Mouse (Mus musculus): ENCODE measurements around the gene Evx1. TPM values are rescaled to one million over a fixed set of nuclear protein-coding genes. Genes with fewer than 3 reads are reported as not detected.
"Not testable (repeated sequence)": the region's sequence is repeated elsewhere in the genome, so short reads cannot be mapped to it uniquely, and the experiment has no call there.

Evx1 gene
- total RNA-seq, 2 experiments from 2014 or later: not detected

DNA sequence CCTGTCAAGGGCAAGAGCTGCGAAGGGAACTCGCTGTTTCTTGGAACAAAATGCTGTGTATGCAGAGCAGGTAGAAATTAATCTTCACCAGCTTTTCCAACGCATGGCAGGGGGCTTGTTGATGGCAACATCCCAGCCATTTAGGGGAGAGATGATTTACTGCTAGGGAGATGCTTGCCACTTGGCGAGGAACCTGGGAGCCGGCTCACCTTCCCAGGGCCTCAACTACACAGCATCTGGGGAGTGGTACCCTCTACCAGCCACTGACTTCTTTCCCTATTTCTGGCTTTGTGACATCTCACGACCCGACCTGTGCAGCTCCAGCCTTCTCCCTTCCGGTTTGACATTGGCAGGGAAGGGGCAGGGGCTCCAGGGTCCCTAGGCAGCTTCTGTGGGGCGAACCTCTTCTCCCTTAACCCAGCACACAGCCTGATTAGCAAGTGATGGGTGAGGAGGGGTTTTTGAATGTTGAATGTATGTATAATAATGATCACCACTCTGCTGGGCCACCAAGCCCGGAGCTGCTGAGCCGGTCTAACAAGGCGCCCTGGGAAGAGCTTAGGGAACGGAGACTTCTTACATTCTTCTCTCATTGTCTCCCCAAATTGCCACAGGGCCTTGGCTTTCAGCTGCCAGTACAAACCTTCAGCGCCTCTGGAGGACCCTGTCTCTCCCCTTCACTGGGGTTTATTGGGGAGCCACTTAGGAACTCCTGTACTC, 4.3 kb downstream of the Evx1 start:
- intact Hi-C loops (cut with DNase I): loop anchor here (5.0 to 10.0 kb wide), 2 partner anchors 50 to 1133 kb away; no protein-coding TSS in a partner anchor
- no peak for DNase-seq

- intact Hi-C loops (cut with DNase I): loop anchor here (5.0 to 10.0 kb wide), 2 partner anchors 51 to 1133 kb away; no protein-coding TSS in a partner anchor
- DNase-seq: no peak
Observed at GRCm38 (mm10) chr6:52318271-52318670, 5.0 kb downstream of the Evx1 start.

- intact Hi-C loops (cut with DNase I): loop anchor here (5.0 to 10.0 kb wide), 2 partner anchors 53 to 1135 kb away; no protein-coding TSS in a partner anchor
- no peak for DNase-seq
Observed at GRCm38 (mm10) chr6:52319956-52320690, 6.8 kb downstream of the Evx1 start.

GRCm38 (mm10) chr6:52320966-52321825, 7.9 kb downstream of the Evx1 start:
- intact Hi-C loops (cut with DNase I): no loop called here
- DNase-seq: no peak

DNA sequence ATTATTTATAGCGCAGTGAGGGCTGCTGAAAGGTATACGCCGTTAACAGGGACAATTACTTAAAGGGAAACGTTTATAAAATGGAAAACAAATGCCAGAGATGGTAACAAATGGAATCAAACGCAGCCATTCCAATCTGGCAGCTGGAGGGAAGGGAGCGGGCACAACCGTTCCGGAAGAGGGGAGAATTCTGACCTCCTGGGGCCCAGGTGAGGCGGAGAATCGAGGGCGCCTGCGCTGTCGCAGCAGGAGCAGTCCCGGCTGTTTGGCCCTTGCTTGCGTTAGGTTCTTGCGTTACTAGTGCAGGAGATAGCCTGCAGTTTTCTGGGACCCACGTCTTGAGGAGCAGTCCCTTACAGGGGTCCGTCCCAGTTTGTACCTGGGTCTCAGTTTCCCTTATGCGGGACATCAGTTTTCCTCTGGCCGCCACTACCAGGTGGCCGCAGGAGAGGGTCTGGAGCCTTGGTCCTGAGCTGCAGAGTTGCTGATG, 8.6 kb downstream of the Evx1 start:
- DNase-seq: no peak
- intact Hi-C loops (cut with DNase I): no loop called here

DNA sequence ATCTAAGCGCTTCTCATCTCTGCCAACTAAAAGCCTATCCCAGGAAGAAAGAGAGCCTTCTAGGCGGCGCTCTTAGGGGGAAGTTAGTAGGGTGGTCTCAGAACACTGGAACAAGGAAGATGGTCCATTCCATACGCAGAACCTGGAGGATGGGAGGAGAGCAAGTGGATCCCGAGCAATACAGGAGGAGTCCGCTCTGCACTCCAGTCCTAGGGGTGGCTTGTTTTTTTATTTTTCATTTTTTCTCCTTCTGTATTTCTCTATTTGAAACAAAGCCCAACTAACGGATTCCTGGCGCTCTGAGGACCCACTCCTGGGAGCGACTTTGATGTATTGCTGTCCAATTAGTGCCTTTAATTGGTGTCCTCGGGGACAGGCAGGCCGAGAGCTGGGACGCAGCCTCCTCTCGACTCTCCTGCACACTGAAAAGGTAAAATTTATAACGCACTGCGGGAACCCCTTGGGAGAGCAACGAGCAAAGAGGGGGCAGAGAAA, 9.5 kb downstream of the Evx1 start:
- intact Hi-C loops (cut with DNase I): no loop called here
- DNase-seq: no peak

GRCm38 (mm10) chr6:52323292-52323691, 10.0 kb downstream of the Evx1 start:
- DNase-seq: no peak
- intact Hi-C loops (cut with DNase I): no loop called here

- DNase-seq: no peak
- intact Hi-C loops (cut with DNase I): no loop called here
Observed at GRCm38 (mm10) chr6:52324061-52324460, 10.8 kb downstream of the Evx1 start.

DNA sequence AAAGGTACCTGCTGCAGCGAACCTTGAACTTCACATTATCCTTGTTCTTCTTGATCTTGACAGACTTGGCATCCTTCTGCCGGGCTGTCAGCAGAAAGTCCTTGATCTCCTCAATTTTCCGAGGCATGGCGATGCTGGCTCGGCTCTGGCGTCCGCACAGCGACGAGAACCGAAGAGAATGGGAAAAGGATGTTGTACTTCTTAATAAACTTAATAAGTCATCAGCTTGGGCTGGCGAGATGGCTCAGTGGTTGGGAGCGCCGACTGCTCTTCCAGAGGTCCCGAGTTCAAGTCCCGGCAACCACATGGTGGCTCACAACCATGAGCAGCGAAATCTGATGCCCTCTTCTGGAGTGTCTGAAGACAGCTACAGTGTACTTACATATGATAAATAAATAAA, 33.5 kb downstream of the Evx1 start:
- DNase-seq; intact Hi-C loops (cut with DNase I): not testable (repeated sequence)

GRCm38 (mm10) chr6:52366021-52366420, 52.7 kb downstream of the Evx1 start:
- DNase-seq: no peak
- intact Hi-C loops (cut with DNase I): no loop called here

GRCm38 (mm10) chr6:52366533-52366932, 53.2 kb downstream of the Evx1 start:
- no peak for DNase-seq
- intact Hi-C loops (cut with DNase I): no loop called here

DNA sequence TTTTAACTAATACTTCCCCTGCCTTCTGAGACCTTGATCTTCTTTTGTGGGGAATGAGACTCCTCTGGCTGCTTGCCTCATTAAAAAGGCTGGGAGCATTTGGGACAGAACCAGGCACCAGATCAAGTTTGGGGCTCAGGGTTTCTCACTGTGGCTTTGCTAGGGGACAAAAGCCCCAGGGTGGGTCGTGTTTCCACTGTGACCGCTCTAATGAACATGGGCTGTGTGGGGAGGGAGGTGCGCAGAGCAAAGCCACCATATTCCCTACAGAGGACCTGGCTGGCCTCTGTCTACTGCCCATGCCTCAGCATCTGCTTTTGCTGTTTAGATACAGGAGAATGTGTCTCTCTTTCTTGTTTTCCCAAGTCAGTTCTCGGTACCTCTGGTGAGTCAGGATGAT, 53.8 kb downstream of the Evx1 start:
- no peak for DNase-seq
- intact Hi-C loops (cut with DNase I): no loop called here

Other genes with a start within 250 kb of the Evx1 start
- gene Hoxa1, start 155.2 kb upstream of the Evx1 start, total RNA-seq (2021): under 1 TPM; 0.13 to 0.15 TPM
- under 1 TPM in 1 of 2 experiments, not detected in 1; 0.22 TPM for gene Hoxa2, start 148.7 kb upstream of the Evx1 start, total RNA-seq (2021)
- gene 5730596B20Rik, start 136.0 kb upstream of the Evx1 start, total RNA-seq (2021): not detected
- 1 to 10 TPM; 2.0 TPM for gene Hoxa4, start 121.7 kb upstream of the Evx1 start, total RNA-seq (2021)
- gene Hoxa5, start 108.9 kb upstream of the Evx1 start, total RNA-seq (2021): 1 to 10 TPM; 1.6 to 2.0 TPM
- gene Hoxa6, start 104.8 kb upstream of the Evx1 start, total RNA-seq (2021): 1 to 10 TPM; 1.3 to 1.8 TPM
- gene Hoxa3, start 100.2 kb upstream of the Evx1 start, total RNA-seq (2021): 1 to 10 TPM; 1.9 to 2.2 TPM
- gene Gm28308, start 100.2 kb upstream of the Evx1 start, total RNA-seq (2021): under 1 TPM in 1 of 2 experiments, not detected in 1; 0.71 TPM
- 1 to 10 TPM; 3.7 to 4.0 TPM for gene Hoxa7, start 91.6 kb upstream of the Evx1 start, total RNA-seq (2021)
- gene Hoxa9, start 82.4 kb upstream of the Evx1 start, total RNA-seq (2021): 1 to 10 TPM; 3.9 to 6.8 TPM
- gene Hoxa10, start 72.6 kb upstream of the Evx1 start, total RNA-seq (2021): 10 to 100 TPM; 13.6 to 16.9 TPM
- gene Hoxa11, start 67.7 kb upstream of the Evx1 start, total RNA-seq (2021): 1 to 10 TPM; 2.0 to 2.7 TPM
- 1 to 10 TPM; 2.4 to 3.6 TPM for gene Hoxa13, start 52.6 kb upstream of the Evx1 start, total RNA-seq (2021)

Measured in gastrocnemius, postnatal 36 days (tissue).